Mouse (Mus musculus): Measurements from ENCODE around the gene Gm20388.

GRCm38 (mm10) chr8:123780471-123780870, 3869.8 kb downstream of the Gm20388 start:
- TF ChIP-seq CTCF (IDR thresholded peaks at IDR 0.05; ENCODE audit: low read depth, low read length) = no peak
- TF ChIP-seq GATA1 (IDR thresholded peaks at IDR 0.05; ENCODE audit: borderline replicate concordance, low read length) = no peak

All from G1E (cell line).